Mouse (Mus musculus) C2C12 (cell line): ENCODE measurements around the gene Fxyd1.

Experiments used
- CTCF ChIP-seq: IDR thresholded peaks from one replicate; pipeline ENCODE4 v1.5.1; 2011; ENCODE audit not compliant: control insufficient read depth, insufficient read depth, insufficient read length
- MAX ChIP-seq: IDR thresholded peaks from one replicate; pipeline ENCODE4 v1.6.1; 2011; ENCODE audit warnings: mild to moderate bottlenecking, control low read depth
- MYOD1 ChIP-seq: IDR thresholded peaks from one replicate; pipeline ENCODE4 v1.6.1; 2011; ENCODE audit warnings: low read depth; ENCODE audit not compliant: control insufficient read depth, insufficient read length
- MYOG ChIP-seq: IDR thresholded peaks from one replicate; pipeline ENCODE4 v1.6.1; 2011; ENCODE audit not compliant: control insufficient read depth, insufficient read length; ENCODE audit errors: extremely low read depth
- USF1 ChIP-seq: IDR thresholded peaks from one replicate; pipeline ENCODE4 v1.6.1; 2011; ENCODE audit warnings: low read depth, mild to moderate bottlenecking, control low read depth, moderate library complexity

DNA sequence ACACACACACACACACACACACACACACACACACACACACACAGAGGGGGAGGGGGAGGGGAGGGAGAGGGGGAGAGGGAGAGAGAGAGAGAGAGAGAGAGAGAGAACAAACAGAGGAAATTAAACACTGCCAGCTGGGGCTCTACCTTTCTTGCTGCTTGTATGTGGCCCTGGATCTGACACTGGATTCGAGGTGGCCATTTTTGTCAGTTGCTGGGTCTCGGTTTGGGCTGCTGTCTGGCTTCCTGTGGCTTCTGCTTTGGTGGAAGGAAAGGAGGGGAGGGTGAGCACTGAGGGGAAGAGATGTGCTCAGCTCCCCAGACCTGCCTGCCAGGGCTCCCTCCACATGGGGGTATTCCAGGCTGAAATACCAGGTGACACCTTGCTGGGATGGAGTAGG is 19.3 kb downstream of the Fxyd1 start:
- no peak for TF ChIP-seq CTCF
- no peak for TF ChIP-seq MYOD1
- no peak for TF ChIP-seq MAX
- TF ChIP-seq MYOG: no peak
- no peak for TF ChIP-seq USF1
